In genomic region chrX:166279861-166280260, GRCm38 (mm10) we compare ENCODE assay signal across 24 mouse cellular contexts. TPM values are rescaled to one million over a fixed set of nuclear protein-coding genes. Genes with fewer than 3 reads are reported as not detected.
DNase-seq lines count a peak whose midpoint lies in the region; ATAC-seq and TF ChIP-seq lines count a peak whose summit lies in the region.
"Had no signal": no experiment of that assay in that cellular context is flagged by ENCODE, and none has a peak within 500 bp of the region (broad histone marks: within the 10 kb centered on the region; RNA-seq: fewer than 3 reads in every experiment).

No protein-coding gene starts in this region.

- no peaks in the 10 kb centered on the region for H3K27me3 ChIP-seq in kidney, adult 2 months (replicated peaks; ENCODE audit: control insufficient read depth, insufficient read depth, low read length)
- H3K27me3 ChIP-seq: embryonic facial prominence, embryonic 15.5 days; forebrain, embryonic 15.5 days; hindbrain, embryonic 15.5 days; intestine, embryonic 15.5 days; liver, embryonic 13.5 days had no signal

- H3K4me1 ChIP-seq in kidney, adult 2 months (ENCODE audit: control insufficient read depth, insufficient read depth, low read length): no peaks in the 10 kb centered on the region
- H3K4me1 ChIP-seq: embryonic facial prominence, embryonic 15.5 days; forebrain, embryonic 15.5 days; hindbrain, embryonic 15.5 days; intestine, embryonic 15.5 days; limb, embryonic 13.5 days; liver, embryonic 13.5 days; neural tube, embryonic 13.5 days had no signal

- no peak overlapping the region for H3K4me3 ChIP-seq in kidney, adult 2 months (ENCODE audit: insufficient read depth, low read depth, low read length)
- H3K4me3 ChIP-seq: embryonic facial prominence, embryonic 15.5 days; forebrain, embryonic 15.5 days; hindbrain, embryonic 15.5 days; intestine, embryonic 15.5 days; limb, embryonic 13.5 days; liver, embryonic 13.5 days; myocyte; neural tube, embryonic 13.5 days had no signal

- TF ChIP-seq CTCF in kidney, adult 2 months (conservative IDR thresholded peaks at IDR 0.05; ENCODE audit: insufficient read depth, insufficient read length, low read depth, low read length): no peak

- no peak overlapping the region for H3K27ac ChIP-seq in kidney, adult 2 months (ENCODE audit: insufficient read depth, low read depth, low read length)
- H3K27ac ChIP-seq: embryonic facial prominence, embryonic 15.5 days; forebrain, embryonic 15.5 days; hindbrain, embryonic 15.5 days; intestine, embryonic 15.5 days; limb, embryonic 13.5 days; liver, embryonic 13.5 days; neural tube, embryonic 13.5 days had no signal

- no peaks in the 10 kb centered on the region for H3K36me3 ChIP-seq in kidney, adult 2 months (ENCODE audit: control insufficient read depth, insufficient read depth, low read length)
- H3K36me3 ChIP-seq: embryonic facial prominence, embryonic 15.5 days; forebrain, embryonic 15.5 days; hindbrain, embryonic 15.5 days; intestine, embryonic 15.5 days; limb, embryonic 13.5 days; liver, embryonic 13.5 days; neural tube, embryonic 13.5 days had no signal

- TF ChIP-seq POLR2A in kidney, adult 2 months (IDR thresholded peaks at IDR 0.05; ENCODE audit: low read depth, low read length): no peak

- WGBS in kidney, adult 2 months: 79% methylated on average over 1 of the region's 1 CpGs

- ATAC-seq in monocyte, adult 5-6 weeks (replicated peaks; ENCODE audit: insufficient number of reproducible peaks, low FRiP score, low TSS enrichment, poor library complexity, severe bottlenecking): no peak
- ATAC-seq: forebrain, embryonic 15.5 days; intestine, embryonic 15.5 days had no signal

- DNase-seq in gastrocnemius, postnatal 25 days: peak; percentile 10
- no peak for DNase-seq in gastrocnemius, adult 8-10 months (ENCODE audit: low spot score in 2 of 2)
- DNase-seq in kidney, adult 2 months: peak; percentile 37
- DNase-seq in kidney, postnatal 25 days: no peak
- DNase-seq in Muller cell, postnatal 12 days (ENCODE audit: inconsistent ontology term): peak; percentile 31
- peak; percentile 65 for DNase-seq in lung, postnatal 10 days
- DNase-seq in thymus, postnatal 0 days (ENCODE audit: low spot score): no peak
- DNase-seq: adrenal gland, postnatal 36 days; cerebellum, adult 9-10 months; gastrocnemius, postnatal 14 days; liver, embryonic 13.5 days; midbrain, embryonic 14.5 days; retina, postnatal 1 day; right cerebral cortex, postnatal 25 days; thymus, postnatal 14 days had no signal

RNA-seq across cellular contexts. Expression of gene Gpm6b, which starts 41.1 kb away (rescaled TPM):
- 1 to 10 TPM; 5.1 to 5.9 TPM for total RNA-seq in gastrocnemius, postnatal 25 days (2021)
- 1 to 10 TPM; 1.6 to 5.0 (median 3.2) TPM for total RNA-seq in gastrocnemius, adult 8-10 months (2022)
- polyA plus RNA-seq in kidney, adult 2 months (2012; rRNA removed): 4.7 and 6.5 TPM in 2 replicates
- 0.97 TPM in 1 of 3 replicates, not detected in the others for total RNA-seq in monocyte, adult 5-6 weeks (2017)
- 4.6 TPM in 2 replicates for polyA plus RNA-seq in thymus, postnatal 0 days (2015; fragmentation: Nextera tagmentation; extraction: Ambion mirVana)
- total RNA-seq: megakaryocyte-erythroid progenitor cell, adult 5-6 weeks had no signal

Comparison
In these comparisons a context has a peak if more than half of its experiments do, and no peak if none do; other contexts are left out.
1. DNase-seq: peak in gastrocnemius, postnatal 25 days (single experiment), kidney, adult 2 months (single experiment), Muller cell, postnatal 12 days (single experiment) and lung, postnatal 10 days (single experiment); none in gastrocnemius, adult 8-10 months (0 of 2), kidney, postnatal 25 days (0 of 2) and thymus, postnatal 0 days (single experiment).